Mouse (Mus musculus) stomach, embryonic 14.5 days (tissue): ENCODE measurements around the gene Stard10. TPM values are rescaled to one million over a fixed set of nuclear protein-coding genes. Genes with fewer than 3 reads are reported as not detected.
A peak's percentile ranks its signal among the peaks of the same experiment; 100 is the strongest.

Experiments
- ATAC-seq: fragments of 200-750 bp; cut with Nextera tagmentation; 2 replicates; pipeline ENCODE4 v1.8.0; 2017; ENCODE audit warnings: low read depth, moderate TSS enrichment; ENCODE audit not compliant: insufficient number of reproducible peaks, insufficient read depth, low FRiP score
- H3K27ac ChIP-seq: fragments of 300-500 bp; sonication (generic); 2 replicates; pipeline ENCODE4 v1.5.1; 2014; ENCODE audit warnings: mild to moderate bottlenecking, low read length, moderate library complexity, mixed read lengths
- H3K27me3 ChIP-seq: fragments of 300-500 bp; sonication (generic); 2 replicates; pipeline ENCODE4 v1.6.1; 2014; ENCODE audit warnings: low read length, control low read depth, mixed read lengths; ENCODE audit not compliant: control insufficient read depth, insufficient read depth
- H3K36me3 ChIP-seq: fragments of 300-500 bp; sonication (generic); 2 replicates; pipeline ENCODE4 v1.6.1; 2014; ENCODE audit warnings: mild to moderate bottlenecking, control low read depth, low read length, moderate library complexity, mixed read lengths; ENCODE audit not compliant: control insufficient read depth, insufficient read depth
- H3K4me1 ChIP-seq: fragments of 300-500 bp; sonication (generic); 2 replicates; pipeline ENCODE4 v1.6.1; 2014; ENCODE audit warnings: low read length, control low read depth, mixed read lengths; ENCODE audit not compliant: control insufficient read depth, insufficient read depth
- H3K4me2 ChIP-seq: fragments of 300-500 bp; sonication (generic); replicated peaks from 2 replicates; pipeline ENCODE4 v1.6.1; 2014; ENCODE audit warnings: low read depth, low read length, control low read depth
- H3K4me3 ChIP-seq: fragments of 300-500 bp; sonication (generic); 2 replicates; pipeline ENCODE4 v1.5.1; 2014; ENCODE audit warnings: low read depth, low read length, control low read depth
- H3K9ac ChIP-seq: fragments of 300-500 bp; sonication (generic); replicated peaks from 2 replicates; pipeline ENCODE4 v1.6.1; 2014; ENCODE audit warnings: low read depth, mild to moderate bottlenecking, control low read depth, low read length, moderate library complexity, mixed read lengths
- H3K9me3 ChIP-seq: fragments of 300-500 bp; sonication (generic); 2 replicates; pipeline ENCODE4 v1.6.1; 2016; ENCODE audit warnings: low read depth, low read length, control low read depth; ENCODE audit not compliant: control insufficient read depth
- WGBS: fragments of 180-500 bp; shearing (Covaris S2); extraction: QIAGEN DNeasy Blood & Tissue Kit; methylation state at CpG from one replicate; pipeline ENCODE4 v1.1.7; 2014; 5-methylcytosine and 5-hydroxymethylcytosine counted together
- polyA plus RNA-seq: library from polyadenylated mRNA; unstranded; fragments of >200 nt; fragmentation: Nextera tagmentation; extraction: Ambion mirVana; gene quantifications from 2 replicates; pipeline ENCODE4 v1.2.1, GENCODE M21; 2014

Gene Stard10
- polyA plus RNA-seq, 1 experiment from 2014 or later = 123 TPM

- H3K9me3 ChIP-seq = no peaks in the 10 kb centered on the region
- 0 out of 2 replicates have a peak, but pooled peaks cover 5% of the 10 kb centered on the region for H3K36me3 ChIP-seq
- no peak overlapping the region for H3K9ac ChIP-seq
- H3K27me3 ChIP-seq = no peaks in the 10 kb centered on the region
- 10% methylated on average over 35 of the region's 35 CpGs for WGBS
- H3K4me1 ChIP-seq = peaks cover 9% of the 10 kb centered on the region; the same call in 1 of the 2 replicates
- peak; percentile 86 for ATAC-seq
- H3K4me3 ChIP-seq = peak overlapping the region; percentile 22; the same call in 1 of the 2 replicates
- no peak overlapping the region for H3K27ac ChIP-seq
- peak overlapping the region; percentile 56 for H3K4me2 ChIP-seq
These were observed 20.4 kb upstream of the Stard10 start for GRCm38 (mm10) chr7:101296252-101297022.

- WGBS = 27% methylated on average over 8 of the region's 8 CpGs
- peaks cover 9% of the 10 kb centered on the region; the same call in 1 of the 2 replicates for H3K4me1 ChIP-seq
- 0 out of 2 replicates have a peak, but pooled peaks cover 1% of the 10 kb centered on the region for H3K36me3 ChIP-seq
- no peaks in the 10 kb centered on the region for H3K27me3 ChIP-seq
- H3K4me2 ChIP-seq = peak overlapping the region; percentile 56
- ATAC-seq = no peak
- no peaks in the 10 kb centered on the region for H3K9me3 ChIP-seq
- H3K4me3 ChIP-seq = peak overlapping the region; percentile 22; the same call in 1 of the 2 replicates
- H3K27ac ChIP-seq = no peak overlapping the region
- no peak overlapping the region for H3K9ac ChIP-seq
These were observed 19.9 kb upstream of the Stard10 start for GRCm38 (mm10) chr7:101297023-101297405.

GRCm38 (mm10) chr7:101298375-101298774 lies 18.5 kb upstream of the Stard10 start:
- Histone ChIP-seq H3K9ac (no peak overlapping the region), H3K36me3 (no peaks in the 10 kb centered on the region), H3K27me3 (no peaks in the 10 kb centered on the region), H3K4me3 (no peak overlapping the region), H3K4me2 (no peak overlapping the region), H3K27ac (no peak overlapping the region), H3K4me1 (peaks cover 9% of the 10 kb centered on the region; the same call in 1 of the 2 replicates), H3K9me3 (no peaks in the 10 kb centered on the region)
- ATAC-seq = no peak
- WGBS = 81% methylated on average over 3 of the region's 3 CpGs

GRCm38 (mm10) chr7:101301361-101301880 lies 15.5 kb upstream of the Stard10 start:
- H3K4me3 ChIP-seq = peak overlapping the region; percentile 74
- no peaks in the 10 kb centered on the region for H3K9me3 ChIP-seq
- H3K27me3 ChIP-seq = no peaks in the 10 kb centered on the region
- peaks cover 9% of the 10 kb centered on the region; the same call in 1 of the 2 replicates for H3K4me1 ChIP-seq
- H3K9ac ChIP-seq = peak overlapping the region; percentile 53
- peak overlapping the region; percentile 92 for H3K4me2 ChIP-seq
- peak overlapping the region; percentile 66; the same call in 1 of the 2 replicates for H3K27ac ChIP-seq
- 0 out of 2 replicates have a peak, but pooled peaks have one; percentile 3 for ATAC-seq
- 1% methylated on average over 30 of the region's 30 CpGs for WGBS
- H3K36me3 ChIP-seq = no peaks in the 10 kb centered on the region

- Histone ChIP-seq H3K4me2 (peak within 1 kb of the TSS; percentile 92), H3K36me3 (no peaks in the 10 kb centered on the region), H3K4me1 (peaks cover 6% of the 10 kb centered on the region; the same call in 1 of the 2 replicates), H3K27me3 (no peaks in the 10 kb centered on the region), H3K9me3 (no peaks in the 10 kb centered on the region), H3K27ac (peak within 1 kb of the TSS; percentile 66; the same call in 1 of the 2 replicates), H3K9ac (peak within 1 kb of the TSS; percentile 53), H3K4me3 (peak within 1 kb of the TSS; percentile 74)
- ATAC-seq = peak; percentile 97
- under 1% methylated on average over 39 of the region's 39 CpGs for WGBS
These were observed 14.9 kb upstream of the Stard10 start, which contains the start of gene Atg16l2 for GRCm38 (mm10) chr7:101301881-101302456. Atg16l2 (minus strand) TSS chr7:101302251.

GRCm38 (mm10) chr7:101302691-101303090 lies 14.2 kb upstream of the Stard10 start:
- peak overlapping the region; percentile 74 for H3K4me3 ChIP-seq
- H3K4me2 ChIP-seq = peak overlapping the region; percentile 92
- ATAC-seq = no peak
- H3K27ac ChIP-seq = peak overlapping the region; percentile 35; the same call in 1 of the 2 replicates
- H3K27me3 ChIP-seq = no peaks in the 10 kb centered on the region
- H3K9me3 ChIP-seq = no peaks in the 10 kb centered on the region
- peaks cover 5% of the 10 kb centered on the region; the same call in 1 of the 2 replicates for H3K4me1 ChIP-seq
- H3K9ac ChIP-seq = no peak overlapping the region
- 28% methylated on average over 7 of the region's 7 CpGs for WGBS
- no peaks in the 10 kb centered on the region for H3K36me3 ChIP-seq

- H3K4me1 ChIP-seq = no peaks in the 10 kb centered on the region
- H3K4me3 ChIP-seq = no peak overlapping the region
- H3K36me3 ChIP-seq = no peaks in the 10 kb centered on the region
- 32% methylated on average over 2 of the region's 2 CpGs for WGBS
- H3K27me3 ChIP-seq = no peaks in the 10 kb centered on the region
- H3K27ac ChIP-seq = no peak overlapping the region
- H3K9ac ChIP-seq = no peak overlapping the region
- no peak for ATAC-seq
- no peak overlapping the region for H3K4me2 ChIP-seq
- no peaks in the 10 kb centered on the region for H3K9me3 ChIP-seq
These were observed 10.0 kb upstream of the Stard10 start for GRCm38 (mm10) chr7:101306841-101307240.

- H3K9ac ChIP-seq = no peak overlapping the region
- ATAC-seq = peak; percentile 1; the same call in 1 of the 2 replicates
- WGBS = 37% methylated on average over 5 of the region's 5 CpGs
- peak overlapping the region; percentile 47 for H3K4me3 ChIP-seq
- H3K27ac ChIP-seq = peak overlapping the region; percentile 90; the same call in 1 of the 2 replicates
- no peaks in the 10 kb centered on the region for H3K27me3 ChIP-seq
- H3K4me2 ChIP-seq = peak overlapping the region; percentile 52
- no peaks in the 10 kb centered on the region for H3K36me3 ChIP-seq
- H3K9me3 ChIP-seq = no peaks in the 10 kb centered on the region
- H3K4me1 ChIP-seq = no peaks in the 10 kb centered on the region
These were observed 6.9 kb upstream of the Stard10 start for GRCm38 (mm10) chr7:101309985-101310326.
